Comparison of ENCODE assay signal across 10 mouse cellular contexts in genomic region chr10:40638823-40639819, GRCm38 (mm10). TPM values are rescaled to one million over a fixed set of nuclear protein-coding genes. Genes with fewer than 3 reads are reported as not detected.
A peak's percentile ranks its signal among the peaks of the same experiment; 100 is the strongest.
DNase-seq lines count a peak whose midpoint lies in the region; ATAC-seq lines count a peak whose summit lies in the region.
"Had no signal": no experiment of that assay in that cellular context is flagged by ENCODE, and none has a peak within 500 bp of the region (broad histone marks: within the 10 kb centered on the region; RNA-seq: fewer than 3 reads in every experiment).

No protein-coding gene starts in this region.

- H3K9me3 ChIP-seq in midbrain, embryonic 11.5 days (ENCODE audit: control insufficient read depth, low read length) = no peaks in the 10 kb centered on the region

- no peak for ATAC-seq in midbrain, embryonic 11.5 days (ENCODE audit: low FRiP score)
- ATAC-seq in megakaryocyte progenitor cell, adult 5-6 weeks (replicated peaks; ENCODE audit: poor library complexity) = no peak

- peak overlapping the region; percentile 4 for H3K9ac ChIP-seq in midbrain, embryonic 11.5 days (ENCODE audit: low read length)
- H3K9ac ChIP-seq: lung, embryonic 14.5 days had no signal

- no peak overlapping the region for H3K27ac ChIP-seq in midbrain, embryonic 11.5 days (ENCODE audit: low read depth, low read length)

- no peak overlapping the region for H3K4me2 ChIP-seq in midbrain, embryonic 11.5 days
- H3K4me2 ChIP-seq: lung, embryonic 14.5 days had no signal

- no peaks in the 10 kb centered on the region for H3K27me3 ChIP-seq in midbrain, embryonic 11.5 days (ENCODE audit: control insufficient read depth, insufficient read depth, low read length)

- 54% methylated on average over 26 of the region's 26 CpGs for WGBS in midbrain, embryonic 11.5 days

- DNase-seq in kidney, postnatal 4 days = peak; percentile 43 to 64
- DNase-seq in kidney, adult 9 months = no peak
- peak; percentile 31 for DNase-seq in NIH3T3 (ENCODE audit: low read depth)
- peak; percentile 21 for DNase-seq in embryo, embryonic 9.5 days (ENCODE audit: extremely low spot score)
- peak; percentile 88 for DNase-seq in midbrain, embryonic 11.5 days (ENCODE audit: low spot score, missing footprints)
- no peak for DNase-seq in spleen, postnatal 36 days (ENCODE audit: low spot score in 2 of 2)
- no peak for DNase-seq in thymus, postnatal 4 days
- DNase-seq: thymus, postnatal 25 days had no signal

- no peak overlapping the region for H3K4me3 ChIP-seq in midbrain, embryonic 11.5 days (ENCODE audit: low read depth, low read length)

- H3K4me1 ChIP-seq in midbrain, embryonic 11.5 days (ENCODE audit: control insufficient read depth, insufficient read depth, low read length) = peaks cover 6% of the 10 kb centered on the region; the same call in 1 of the 2 replicates

- H3K36me3 ChIP-seq in midbrain, embryonic 11.5 days (ENCODE audit: control insufficient read depth, insufficient read depth, low read length) = no peaks in the 10 kb centered on the region

RNA-seq across cellular contexts. Expression of gene Ddo, which starts 9.3 kb away (rescaled TPM):
- 0.08 and 0.18 TPM in 2 replicates for polyA plus RNA-seq in midbrain, embryonic 11.5 days (2014; fragmentation: Nextera tagmentation; extraction: Ambion mirVana)
- total RNA-seq in megakaryocyte progenitor cell, adult 5-6 weeks (2015) = not detected in 2 replicates
- total RNA-seq in megakaryocyte progenitor cell, adult 5-6 weeks (2017) = not detected in 2 replicates

RNA-seq across cellular contexts. Expression of gene Mettl24, which starts 44.0 kb away (rescaled TPM):
- 0.53 and 0.65 TPM in 2 replicates for polyA plus RNA-seq in midbrain, embryonic 11.5 days (2014; fragmentation: Nextera tagmentation; extraction: Ambion mirVana)
- total RNA-seq in megakaryocyte progenitor cell, adult 5-6 weeks (2015) = not detected in 2 replicates
- not detected in 2 replicates for total RNA-seq in megakaryocyte progenitor cell, adult 5-6 weeks (2017)

Comparison
In these comparisons a context has a peak if more than half of its experiments do, and no peak if none do; other contexts are left out.
1. DNase-seq: peak in kidney, postnatal 4 days (2 of 2), NIH3T3 (single experiment), embryo, embryonic 9.5 days (single experiment) and midbrain, embryonic 11.5 days (single experiment); none in kidney, adult 9 months (single experiment), spleen, postnatal 36 days (0 of 2) and thymus, postnatal 4 days (single experiment).